Mouse (Mus musculus): ENCODE measurements around the gene Phf14. TPM values are rescaled to one million over a fixed set of nuclear protein-coding genes. Genes with fewer than 3 reads are reported as not detected.

Phf14 gene
- polyA plus RNA-seq, 1 experiment from 2014 or later, result 98.6 TPM

DNA sequence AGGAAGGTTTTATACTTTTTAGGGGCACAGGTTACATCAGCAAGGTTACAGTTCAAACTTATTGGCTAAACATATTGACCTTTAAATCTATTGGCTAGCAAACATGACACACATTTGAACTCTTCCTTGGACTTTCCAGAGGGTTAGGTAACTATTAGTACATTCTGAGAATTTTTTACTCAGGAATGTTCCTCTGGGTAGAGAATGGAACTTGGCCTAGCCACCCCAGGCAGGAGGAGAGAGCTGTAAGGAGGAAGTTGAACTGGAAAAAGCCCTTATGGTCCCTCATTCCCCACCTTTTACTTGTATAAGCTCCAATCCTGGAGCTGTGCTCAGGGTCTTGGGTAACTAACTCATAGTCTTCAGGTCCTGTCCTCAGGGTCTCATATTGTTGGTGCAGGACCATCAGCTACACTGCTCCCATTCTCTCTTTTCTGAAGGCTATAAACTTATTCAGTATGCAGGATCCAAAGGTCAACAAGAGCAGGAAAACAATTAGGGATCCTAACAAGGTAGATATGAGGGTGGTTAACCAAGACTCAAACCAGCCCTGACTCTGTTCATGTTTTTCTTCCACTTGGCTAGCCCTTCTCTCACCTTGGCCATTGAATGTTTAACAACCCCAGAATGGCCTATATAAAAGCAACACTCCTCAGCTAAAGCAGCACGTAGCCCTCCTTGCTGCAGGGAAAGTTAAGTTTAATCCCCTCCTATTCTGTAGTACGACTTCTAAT, 119.4 kb downstream of the Phf14 start:
- 88% methylated on average over 2 of the region's 2 CpGs for WGBS
- no peak overlapping the region for H3K4me2 ChIP-seq (ENCODE audit: low read depth, severe bottlenecking)
- DNase-seq (ENCODE audit: low spot score) (no peak), ATAC-seq (ENCODE audit: insufficient number of reproducible peaks, low FRiP score, low TSS enrichment, low read depth) (no peak)
- H3K36me3 ChIP-seq (ENCODE audit: control insufficient read depth, insufficient read depth, low read length), result no peaks in the 10 kb centered on the region
- H3K9me3 ChIP-seq (ENCODE audit: control insufficient read depth, low read length), result no peaks in the 10 kb centered on the region
- H3K27me3 ChIP-seq (ENCODE audit: control insufficient read depth, insufficient read depth, low read length), result no peaks in the 10 kb centered on the region
- no peak overlapping the region for H3K4me3 ChIP-seq (ENCODE audit: low read depth, low read length)
- no peaks in the 10 kb centered on the region for H3K4me1 ChIP-seq (ENCODE audit: control insufficient read depth, insufficient read depth, low read length)
- no peak overlapping the region for H3K27ac ChIP-seq (replicated peaks; ENCODE audit: low read depth, low read length)
- H3K9ac ChIP-seq (ENCODE audit: low read length), result no peak overlapping the region

DNA sequence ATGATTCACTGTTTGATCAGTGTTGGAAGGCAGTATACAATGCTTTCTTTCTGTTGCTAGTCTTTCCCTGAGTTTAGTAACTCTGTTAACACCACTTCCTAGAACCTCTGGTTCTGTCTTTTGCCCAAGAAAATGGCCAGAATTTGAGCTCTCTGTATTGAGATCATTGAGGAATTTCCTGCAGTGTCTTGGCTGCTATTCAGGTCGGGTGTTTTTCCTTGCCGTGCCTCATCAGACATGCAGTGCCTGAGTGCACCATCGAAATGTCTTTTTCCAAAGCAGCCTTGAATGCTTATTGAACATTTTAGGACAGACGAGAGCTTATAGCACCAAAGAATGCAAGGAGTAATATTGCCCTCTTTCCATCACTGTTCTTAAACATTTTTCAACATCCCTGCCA, 127.0 kb downstream of the Phf14 start:
- 81% methylated on average over 4 of the region's 4 CpGs for WGBS

DNA sequence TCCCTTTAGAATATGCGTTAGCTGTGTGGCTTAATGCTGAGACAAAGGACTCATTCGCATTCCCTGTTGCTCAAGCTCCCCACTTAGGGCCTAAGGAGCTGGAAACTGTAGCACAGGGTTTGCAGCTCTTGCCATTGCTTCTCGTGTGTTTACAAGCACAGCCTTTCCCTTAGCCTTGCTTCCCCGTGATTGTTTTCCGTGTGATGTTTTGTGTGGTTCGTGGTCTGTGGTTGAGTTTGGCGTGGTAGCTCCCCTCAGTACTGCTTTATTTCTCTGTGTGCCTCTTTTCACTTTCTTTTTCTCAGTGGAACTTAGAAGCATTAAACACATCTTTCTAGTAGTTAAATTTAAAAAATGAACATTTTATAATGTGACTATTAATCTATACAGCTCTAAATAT, 130.7 kb downstream of the Phf14 start:
- Histone ChIP-seq H3K4me2 (ENCODE audit: low read depth, severe bottlenecking) (no peak overlapping the region), H3K27me3 (ENCODE audit: control insufficient read depth, insufficient read depth, low read length) (no peaks in the 10 kb centered on the region), H3K27ac (replicated peaks; ENCODE audit: low read depth, low read length) (no peak overlapping the region), H3K9ac (ENCODE audit: low read length) (no peak overlapping the region), H3K4me1 (ENCODE audit: control insufficient read depth, insufficient read depth, low read length) (no peaks in the 10 kb centered on the region), H3K36me3 (ENCODE audit: control insufficient read depth, insufficient read depth, low read length) (no peaks in the 10 kb centered on the region), H3K4me3 (ENCODE audit: low read depth, low read length) (no peak overlapping the region), H3K9me3 (ENCODE audit: control insufficient read depth, low read length) (no peaks in the 10 kb centered on the region)
- DNase-seq (ENCODE audit: low spot score) (no peak), ATAC-seq (ENCODE audit: insufficient number of reproducible peaks, low FRiP score, low TSS enrichment, low read depth) (no peak)
- 92% methylated on average over 7 of the region's 7 CpGs for WGBS

More for the DNA sequence above, 127.0 kb downstream of the Phf14 start:
- H3K9ac ChIP-seq (ENCODE audit: low read length), result no peak overlapping the region
- no peak overlapping the region for H3K4me3 ChIP-seq (ENCODE audit: low read depth, low read length)
- DNase-seq (ENCODE audit: low spot score), result no peak
- H3K36me3 ChIP-seq (ENCODE audit: control insufficient read depth, insufficient read depth, low read length), result no peaks in the 10 kb centered on the region
- ATAC-seq (ENCODE audit: insufficient number of reproducible peaks, low FRiP score, low TSS enrichment, low read depth), result no peak
- H3K27me3 ChIP-seq (ENCODE audit: control insufficient read depth, insufficient read depth, low read length), result no peaks in the 10 kb centered on the region
- H3K4me1 ChIP-seq (ENCODE audit: control insufficient read depth, insufficient read depth, low read length), result no peaks in the 10 kb centered on the region
- H3K4me2 ChIP-seq (ENCODE audit: low read depth, severe bottlenecking), result no peak overlapping the region
- no peak overlapping the region for H3K27ac ChIP-seq (replicated peaks; ENCODE audit: low read depth, low read length)
- H3K9me3 ChIP-seq (ENCODE audit: control insufficient read depth, low read length), result no peaks in the 10 kb centered on the region

DNA sequence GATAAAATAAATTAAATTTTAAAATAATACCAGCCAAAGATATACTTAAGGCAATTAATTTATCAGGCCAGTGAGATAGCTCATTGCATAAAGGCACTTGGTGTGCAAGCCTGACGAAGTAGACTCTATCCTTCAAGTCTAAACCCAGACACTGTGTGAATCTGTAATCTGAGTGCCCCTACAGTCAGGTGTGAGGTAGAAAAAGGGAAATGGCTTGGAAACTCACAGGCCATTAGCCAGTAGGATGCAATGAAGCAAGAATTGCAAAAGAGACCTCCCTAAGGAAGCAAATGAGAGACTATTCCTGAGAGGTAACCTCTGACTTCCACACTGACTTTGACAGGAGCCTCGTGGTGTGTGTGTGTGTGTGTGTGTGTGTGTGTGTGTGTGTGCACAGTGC, 145.3 kb downstream of the Phf14 start:
- ATAC-seq (ENCODE audit: insufficient number of reproducible peaks, low FRiP score, low TSS enrichment, low read depth), result no peak
- Histone ChIP-seq H3K4me2 (ENCODE audit: low read depth, severe bottlenecking) (no peak overlapping the region), H3K27ac (replicated peaks; ENCODE audit: low read depth, low read length) (no peak overlapping the region), H3K9ac (ENCODE audit: low read length) (no peak overlapping the region), H3K4me1 (ENCODE audit: control insufficient read depth, insufficient read depth, low read length) (no peaks in the 10 kb centered on the region), H3K9me3 (ENCODE audit: control insufficient read depth, low read length) (no peaks in the 10 kb centered on the region), H3K4me3 (ENCODE audit: low read depth, low read length) (no peak overlapping the region), H3K27me3 (ENCODE audit: control insufficient read depth, insufficient read depth, low read length) (no peaks in the 10 kb centered on the region), H3K36me3 (ENCODE audit: control insufficient read depth, insufficient read depth, low read length) (no peaks in the 10 kb centered on the region)
- WGBS, result 93% methylated on average over 2 of the region's 2 CpGs
- DNase-seq (ENCODE audit: low spot score), result no peak

DNA sequence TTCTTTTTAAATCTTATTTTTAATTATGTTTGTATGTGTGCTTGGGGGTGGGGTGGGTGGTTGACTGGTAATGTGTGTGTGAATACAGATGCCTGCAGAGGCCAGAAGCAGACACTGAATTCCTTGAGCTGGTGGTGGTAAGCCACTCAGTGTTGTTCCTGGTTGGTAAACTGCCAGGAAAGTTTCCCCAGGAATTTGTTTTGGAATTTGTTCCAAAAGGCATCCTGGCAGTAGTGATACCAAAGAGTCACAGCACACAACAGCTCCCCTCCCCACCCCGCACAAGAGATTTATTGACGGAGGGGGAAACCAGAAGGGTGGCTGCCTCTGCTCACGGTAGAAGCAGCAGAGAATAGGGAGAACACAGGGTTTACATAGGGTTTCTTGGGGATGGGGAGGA, 146.5 kb downstream of the Phf14 start:
- Histone ChIP-seq H3K4me1 (ENCODE audit: control insufficient read depth, insufficient read depth, low read length) (no peaks in the 10 kb centered on the region), H3K27ac (replicated peaks; ENCODE audit: low read depth, low read length) (no peak overlapping the region), H3K4me2 (ENCODE audit: low read depth, severe bottlenecking) (no peak overlapping the region), H3K9me3 (ENCODE audit: control insufficient read depth, low read length) (no peaks in the 10 kb centered on the region), H3K27me3 (ENCODE audit: control insufficient read depth, insufficient read depth, low read length) (no peaks in the 10 kb centered on the region), H3K36me3 (ENCODE audit: control insufficient read depth, insufficient read depth, low read length) (no peaks in the 10 kb centered on the region), H3K9ac (ENCODE audit: low read length) (no peak overlapping the region), H3K4me3 (ENCODE audit: low read depth, low read length) (no peak overlapping the region)
- ATAC-seq (ENCODE audit: insufficient number of reproducible peaks, low FRiP score, low TSS enrichment, low read depth) (no peak), DNase-seq (ENCODE audit: low spot score) (no peak)
- 76% methylated on average over 3 of the region's 3 CpGs for WGBS

DNA sequence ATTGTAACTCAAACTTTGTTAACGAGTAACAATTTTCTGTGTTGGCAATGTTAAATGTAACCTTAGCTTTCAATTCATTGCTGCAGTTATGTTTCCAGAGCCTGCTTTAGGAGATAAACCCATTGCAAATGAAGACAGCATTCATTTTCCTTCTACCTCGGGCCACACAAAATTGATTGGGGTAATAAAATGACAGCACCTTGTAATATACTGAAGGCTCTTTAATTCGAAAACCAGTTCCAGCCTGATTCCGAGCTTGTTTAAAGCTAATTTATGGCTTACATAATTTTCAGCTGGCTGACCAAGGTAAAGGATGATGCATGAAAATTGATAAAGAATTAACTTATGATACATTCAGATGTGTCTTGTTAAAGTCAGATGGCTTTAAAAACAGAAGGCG, 151.1 kb downstream of the Phf14 start:
- no peak for DNase-seq (ENCODE audit: low spot score)
- H3K9me3 ChIP-seq (ENCODE audit: control insufficient read depth, low read length), result no peaks in the 10 kb centered on the region
- H3K36me3 ChIP-seq (ENCODE audit: control insufficient read depth, insufficient read depth, low read length), result no peaks in the 10 kb centered on the region; the same call in 1 of the 2 replicates
- H3K4me3 ChIP-seq (ENCODE audit: low read depth, low read length), result no peak overlapping the region
- no peaks in the 10 kb centered on the region for H3K4me1 ChIP-seq (ENCODE audit: control insufficient read depth, insufficient read depth, low read length)
- no peak overlapping the region for H3K4me2 ChIP-seq (ENCODE audit: low read depth, severe bottlenecking)
- no peaks in the 10 kb centered on the region for H3K27me3 ChIP-seq (ENCODE audit: control insufficient read depth, insufficient read depth, low read length)
- no peak overlapping the region for H3K27ac ChIP-seq (replicated peaks; ENCODE audit: low read depth, low read length)
- 76% methylated on average over 5 of the region's 5 CpGs for WGBS
- no peak for ATAC-seq (ENCODE audit: insufficient number of reproducible peaks, low FRiP score, low TSS enrichment, low read depth)
- no peak overlapping the region for H3K9ac ChIP-seq (ENCODE audit: low read length)

DNA sequence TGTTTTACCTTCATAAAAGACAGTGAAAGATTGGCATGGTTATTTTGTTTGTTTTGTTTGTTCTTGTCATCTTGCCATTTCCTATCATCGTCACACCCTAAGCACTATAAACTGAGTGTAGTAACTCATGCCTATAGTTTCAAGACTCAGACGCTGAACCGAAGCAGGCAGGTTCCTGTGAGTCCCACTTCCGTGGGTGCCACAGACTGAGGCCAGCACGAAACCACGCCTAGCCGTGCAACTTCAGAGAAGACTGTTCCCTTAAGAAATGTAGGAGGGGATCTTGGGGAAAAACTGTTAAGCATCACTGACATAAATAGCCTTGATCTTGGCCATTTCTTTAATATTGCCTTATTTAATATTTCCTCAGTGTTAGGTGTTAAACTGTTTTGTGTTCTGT, 152.4 kb downstream of the Phf14 start:
- no peak overlapping the region for H3K27ac ChIP-seq (replicated peaks; ENCODE audit: low read depth, low read length)
- H3K4me2 ChIP-seq (ENCODE audit: low read depth, severe bottlenecking), result no peak overlapping the region
- 92% methylated on average over 7 of the region's 7 CpGs for WGBS
- no peak overlapping the region for H3K9ac ChIP-seq (ENCODE audit: low read length)
- H3K36me3 ChIP-seq (ENCODE audit: control insufficient read depth, insufficient read depth, low read length), result no peaks in the 10 kb centered on the region; the same call in 1 of the 2 replicates
- no peaks in the 10 kb centered on the region for H3K27me3 ChIP-seq (ENCODE audit: control insufficient read depth, insufficient read depth, low read length)
- no peaks in the 10 kb centered on the region for H3K4me1 ChIP-seq (ENCODE audit: control insufficient read depth, insufficient read depth, low read length)
- ATAC-seq (ENCODE audit: insufficient number of reproducible peaks, low FRiP score, low TSS enrichment, low read depth) (no peak), DNase-seq (ENCODE audit: low spot score) (no peak)
- no peak overlapping the region for H3K4me3 ChIP-seq (ENCODE audit: low read depth, low read length)
- no peaks in the 10 kb centered on the region for H3K9me3 ChIP-seq (ENCODE audit: control insufficient read depth, low read length)

DNA sequence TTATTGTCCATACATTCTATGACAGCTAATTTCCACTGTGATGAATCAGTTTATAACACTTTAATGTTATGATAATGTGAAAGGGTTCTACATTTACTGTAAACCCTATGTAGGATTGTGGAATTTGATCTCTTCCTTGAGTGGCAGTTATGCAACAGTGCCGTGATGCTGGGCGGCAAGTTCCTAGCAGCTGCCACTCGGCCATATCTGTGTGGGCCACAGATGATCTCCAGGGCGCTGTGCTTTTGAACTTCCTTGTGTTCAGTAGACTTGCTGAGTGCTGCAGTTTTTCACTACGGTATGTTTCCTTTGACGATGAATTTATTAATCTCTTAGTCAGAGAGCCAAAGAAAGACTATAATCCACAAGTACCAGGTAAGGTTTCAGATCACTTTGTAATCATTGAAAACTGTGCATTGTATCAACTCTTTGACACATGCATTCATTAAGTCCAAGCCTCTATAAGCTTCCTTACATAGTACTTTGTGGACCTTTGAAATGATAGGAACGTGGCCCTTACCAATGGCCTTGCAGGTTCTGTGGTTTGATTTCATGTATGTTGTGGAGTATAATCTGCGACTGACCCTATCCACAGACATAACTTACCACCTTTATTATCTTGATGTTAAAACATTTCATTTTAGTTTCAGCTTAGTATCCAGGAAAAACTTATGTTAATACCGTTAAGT, 153.0 kb downstream of the Phf14 start:
- ATAC-seq (ENCODE audit: insufficient number of reproducible peaks, low FRiP score, low TSS enrichment, low read depth), result no peak
- Histone ChIP-seq H3K4me2 (ENCODE audit: low read depth, severe bottlenecking) (no peak overlapping the region), H3K36me3 (ENCODE audit: control insufficient read depth, insufficient read depth, low read length) (no peaks in the 10 kb centered on the region; the same call in 1 of the 2 replicates), H3K27ac (replicated peaks; ENCODE audit: low read depth, low read length) (no peak overlapping the region), H3K9ac (ENCODE audit: low read length) (no peak overlapping the region), H3K4me3 (ENCODE audit: low read depth, low read length) (no peak overlapping the region), H3K4me1 (ENCODE audit: control insufficient read depth, insufficient read depth, low read length) (no peaks in the 10 kb centered on the region), H3K27me3 (ENCODE audit: control insufficient read depth, insufficient read depth, low read length) (no peaks in the 10 kb centered on the region), H3K9me3 (ENCODE audit: control insufficient read depth, low read length) (no peaks in the 10 kb centered on the region)
- no peak for DNase-seq (ENCODE audit: low spot score)
- 91% methylated on average over 9 of the region's 9 CpGs for WGBS

Data from limb, embryonic 11.5 days (tissue).